Mouse (Mus musculus) testis, adult 2 months (tissue): ENCODE data around the gene Pif1.

Experiments used
- CTCF ChIP-seq: fragments of 200-500 bp; IDR thresholded peaks from 2 replicates; pipeline ENCODE4 v1.5.1; 2012; ENCODE audit warnings: low read depth, mild to moderate bottlenecking, inconsistent platforms, low read length, moderate library complexity; ENCODE audit not compliant: control insufficient read depth, insufficient read depth, insufficient replicate concordance
- POLR2A ChIP-seq: fragments of 200-500 bp; IDR thresholded peaks from 2 replicates; pipeline ENCODE4 v1.6.1; 2012; ENCODE audit warnings: low read depth, mild to moderate bottlenecking, inconsistent platforms, low read length, moderate library complexity; ENCODE audit not compliant: control insufficient read depth

DNA sequence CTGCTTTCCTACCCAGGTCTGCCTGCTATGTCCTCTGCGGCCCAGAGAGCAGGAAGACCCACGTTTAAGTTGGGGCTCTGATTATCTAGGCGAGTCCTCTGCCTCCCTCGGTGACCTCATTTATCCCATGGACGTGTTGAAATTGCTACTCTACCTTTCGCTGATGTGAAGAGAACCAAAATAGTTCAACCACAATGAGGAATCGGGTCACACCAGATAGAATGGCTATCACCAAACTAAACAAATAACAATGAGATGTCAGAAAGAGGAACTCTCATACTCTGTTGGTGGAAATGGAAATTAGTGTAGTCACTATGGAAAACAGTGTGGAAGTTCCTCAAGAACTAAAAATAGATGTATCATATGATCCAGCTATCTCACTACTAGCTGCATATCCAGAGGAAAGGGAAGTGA lies 44.8 kb upstream of the Pif1 start:
- TF ChIP-seq CTCF (no peak), POLR2A (no peak)
